Mouse (Mus musculus) midbrain, embryonic 11.5 days (tissue): ENCODE data around the gene Arl10. TPM values are rescaled to one million over a fixed set of nuclear protein-coding genes. Genes with fewer than 3 reads are reported as not detected.
A peak's percentile ranks its signal among the peaks of the same experiment; 100 is the strongest.

Experiments used
- ATAC-seq: fragments of 200-750 bp; cut with Nextera tagmentation; 2 replicates; pipeline ENCODE4 v1.8.0; 2017; ENCODE audit warnings: moderate TSS enrichment, moderate library complexity; ENCODE audit not compliant: low FRiP score
- DNase-seq: peaks from one replicate; pipeline ENCODE4 v3.0.0; 2015; ENCODE audit warnings: low spot score; ENCODE audit errors: missing footprints
- H3K27ac ChIP-seq: fragments of 300-500 bp; sonication (generic); 2 replicates; pipeline ENCODE4 v1.5.1; 2014; ENCODE audit warnings: low read depth, low read length
- H3K27me3 ChIP-seq: fragments of 300-500 bp; sonication (generic); 2 replicates; pipeline ENCODE4 v1.6.1; 2014; ENCODE audit warnings: mild to moderate bottlenecking, low read length, moderate library complexity, mixed read lengths; ENCODE audit not compliant: control insufficient read depth, insufficient read depth
- H3K36me3 ChIP-seq: fragments of 300-500 bp; sonication (generic); 2 replicates; pipeline ENCODE4 v1.6.1; 2014; ENCODE audit warnings: mild to moderate bottlenecking, low read length, moderate library complexity, mixed read lengths; ENCODE audit not compliant: control insufficient read depth, insufficient read depth
- H3K4me1 ChIP-seq: fragments of 300-500 bp; sonication (generic); 2 replicates; pipeline ENCODE4 v1.6.1; 2014; ENCODE audit warnings: low read length; ENCODE audit not compliant: control insufficient read depth, insufficient read depth
- H3K4me2 ChIP-seq: fragments of 300-500 bp; sonication (generic); 2 replicates; pipeline ENCODE4 v1.6.1; 2014; ENCODE audit warnings: mild to moderate bottlenecking, moderate library complexity
- H3K4me3 ChIP-seq: fragments of 300-500 bp; sonication (generic); 2 replicates; pipeline ENCODE4 v1.5.1; 2014; ENCODE audit warnings: low read depth, low read length
- H3K9ac ChIP-seq: fragments of 300-500 bp; sonication (generic); 2 replicates; pipeline ENCODE4 v1.6.1; 2014; ENCODE audit warnings: low read length
- H3K9me3 ChIP-seq: fragments of 300-500 bp; sonication (generic); 2 replicates; pipeline ENCODE4 v1.6.1; 2016; ENCODE audit warnings: low read length; ENCODE audit not compliant: control insufficient read depth
- WGBS: fragments of 180-500 bp; shearing (Covaris S2); extraction: QIAGEN DNeasy Blood & Tissue Kit; methylation state at CpG from one replicate; pipeline ENCODE4 v1.1.7; 2014; 5-methylcytosine and 5-hydroxymethylcytosine counted together
- polyA plus RNA-seq: library from polyadenylated mRNA; unstranded; fragments of >200 nt; fragmentation: Nextera tagmentation; extraction: Ambion mirVana; gene quantifications from 2 replicates; pipeline ENCODE4 v1.2.1, GENCODE M21; 2014

Arl10 gene
- polyA plus RNA-seq, 1 experiment from 2014 or later, result 29.7 TPM

DNA sequence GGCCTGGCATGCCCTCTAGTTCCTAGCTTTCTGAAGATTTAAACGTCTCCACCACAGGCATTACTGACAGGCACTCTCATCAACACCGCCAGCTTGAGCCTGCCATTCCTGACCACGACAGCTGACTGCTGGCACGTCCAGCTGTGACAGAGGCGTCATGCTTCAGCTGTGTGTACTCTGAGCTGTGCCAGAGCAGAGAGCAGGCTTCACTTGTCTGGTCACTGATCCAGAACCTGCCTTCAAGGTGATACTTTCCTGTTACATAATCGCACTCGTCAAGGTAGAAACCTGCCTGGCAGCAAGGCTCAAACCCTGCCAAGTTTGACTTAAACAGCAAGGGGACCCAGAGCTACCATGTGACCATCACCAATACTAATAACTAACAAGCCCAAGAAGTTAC lies 12.3 kb upstream of the Arl10 start:
- 85% methylated on average over 7 of the region's 7 CpGs for WGBS
- no peak overlapping the region for H3K4me3 ChIP-seq
- no peak overlapping the region for H3K27ac ChIP-seq
- ATAC-seq (no peak), DNase-seq (no peak)
- no peak overlapping the region for H3K9ac ChIP-seq
- peaks cover 10% of the 10 kb centered on the region for H3K4me1 ChIP-seq
- no peaks in the 10 kb centered on the region for H3K9me3 ChIP-seq
- H3K36me3 ChIP-seq, result peaks cover 24% of the 10 kb centered on the region
- no peaks in the 10 kb centered on the region for H3K27me3 ChIP-seq
- no peak overlapping the region for H3K4me2 ChIP-seq

GRCm38 (mm10) chr13:54564232-54565200 lies 10.3 kb upstream of the Arl10 start:
- ATAC-seq, result peak; percentile 80; the same call in 1 of the 2 replicates
- Histone ChIP-seq H3K36me3 (peaks cover 10% of the 10 kb centered on the region), H3K27ac (peak overlapping the region; percentile 53), H3K4me3 (peak overlapping the region; percentile 92), H3K9ac (peak overlapping the region; percentile 98), H3K27me3 (no peaks in the 10 kb centered on the region), H3K4me2 (peak overlapping the region; percentile 81), H3K9me3 (no peaks in the 10 kb centered on the region), H3K4me1 (peaks cover 10% of the 10 kb centered on the region)
- 14% methylated on average over 42 of the region's 45 CpGs for WGBS
- peak; percentile 93 for DNase-seq

DNA sequence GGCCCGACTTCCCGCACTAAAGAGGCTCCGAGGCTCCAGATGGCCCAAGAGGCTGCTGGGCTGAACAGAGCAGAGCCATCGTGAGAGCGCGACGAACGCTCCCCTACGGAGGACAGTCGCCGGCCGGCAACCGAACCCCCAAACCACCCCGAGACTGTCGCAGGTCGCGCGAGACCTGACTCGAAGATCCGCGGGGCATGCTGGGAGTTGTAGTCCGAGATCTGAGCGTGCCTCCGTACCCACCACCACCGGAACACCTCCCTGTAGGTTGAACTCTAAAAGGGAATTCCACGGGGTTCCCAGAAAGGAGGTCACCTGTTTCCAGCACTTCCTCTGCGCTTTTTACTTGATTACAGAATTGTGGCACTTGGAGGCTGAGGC lies 9.6 kb upstream of the Arl10 start, which contains the start of gene 4833439L19Rik:
Gene 4833439L19Rik (minus strand): TSS at position 235 of the 381 bp plus-strand sequence.
- Histone ChIP-seq H3K27ac (peak within 1 kb of the TSS; percentile 53), H3K4me1 (peaks cover 10% of the 10 kb centered on the region), H3K4me2 (peak within 1 kb of the TSS; percentile 81), H3K27me3 (no peaks in the 10 kb centered on the region), H3K4me3 (peak within 1 kb of the TSS; percentile 92), H3K9me3 (no peaks in the 10 kb centered on the region), H3K9ac (peak within 1 kb of the TSS; percentile 98), H3K36me3 (peaks cover 3% of the 10 kb centered on the region)
- ATAC-seq (peak; percentile 95), DNase-seq (peak; percentile 99)
- WGBS, result under 1% methylated on average over 24 of the region's 27 CpGs

GRCm38 (mm10) chr13:54565594-54566345 lies 9.0 kb upstream of the Arl10 start:
- Histone ChIP-seq H3K9me3 (no peaks in the 10 kb centered on the region), H3K9ac (peak overlapping the region; percentile 98; the same call in 1 of the 2 replicates), H3K4me1 (peaks cover 10% of the 10 kb centered on the region), H3K4me3 (peak overlapping the region; percentile 92), H3K27me3 (no peaks in the 10 kb centered on the region), H3K27ac (no peak overlapping the region), H3K36me3 (peaks cover 3% of the 10 kb centered on the region), H3K4me2 (peak overlapping the region; percentile 52)
- peak; percentile 70; the same call in 1 of the 2 replicates for ATAC-seq
- peak; percentile 78 for DNase-seq
- 38% methylated on average over 8 of the region's 8 CpGs for whole genome bisulfite sequencing

- no peak overlapping the region for H3K4me3 ChIP-seq
- no peak for DNase-seq
- no peak overlapping the region for H3K9ac ChIP-seq
- peaks cover 10% of the 10 kb centered on the region for H3K4me1 ChIP-seq
- H3K4me2 ChIP-seq, result no peak overlapping the region
- no peak for ATAC-seq
- no peaks in the 10 kb centered on the region for H3K27me3 ChIP-seq
- WGBS, result 48% methylated on average over 5 of the region's 5 CpGs
- no peak overlapping the region for H3K27ac ChIP-seq
- no peaks in the 10 kb centered on the region for H3K36me3 ChIP-seq
- H3K9me3 ChIP-seq, result no peaks in the 10 kb centered on the region
Measured at GRCm38 (mm10) chr13:54568380-54568779, 6.4 kb upstream of the Arl10 start.

- Histone ChIP-seq H3K27me3 (no peaks in the 10 kb centered on the region), H3K36me3 (no peaks in the 10 kb centered on the region), H3K4me2 (no peak overlapping the region), H3K4me1 (peaks cover 5% of the 10 kb centered on the region), H3K9ac (no peak overlapping the region), H3K27ac (no peak overlapping the region), H3K9me3 (no peaks in the 10 kb centered on the region), H3K4me3 (no peak overlapping the region)
- ATAC-seq (no peak), DNase-seq (no peak)
- WGBS, result 50% methylated on average over 1 of the region's 1 CpGs
Measured at GRCm38 (mm10) chr13:54569282-54569681, 5.5 kb upstream of the Arl10 start.

DNA sequence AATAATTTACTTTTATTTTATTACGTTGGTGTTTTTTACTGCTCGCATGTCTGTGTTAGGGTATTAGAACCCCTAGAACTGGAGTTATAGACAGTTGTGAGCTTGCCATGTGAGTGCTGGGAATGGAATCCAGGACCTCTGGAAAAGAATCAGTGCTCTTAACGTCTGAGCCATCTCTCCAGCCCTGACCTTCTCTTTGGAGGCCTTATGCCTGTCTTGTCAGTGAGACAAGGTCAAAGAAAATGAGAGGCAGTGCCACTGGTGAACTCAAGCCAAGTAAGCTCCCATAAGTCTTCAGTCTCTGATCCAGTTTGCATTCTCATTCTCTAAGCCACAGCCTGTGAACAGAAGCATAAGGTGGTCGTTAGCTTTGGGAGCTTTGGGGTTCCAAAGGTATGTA lies 4.1 kb upstream of the Arl10 start:
- Histone ChIP-seq H3K36me3 (no peaks in the 10 kb centered on the region), H3K9ac (no peak overlapping the region), H3K4me3 (no peak overlapping the region), H3K4me2 (no peak overlapping the region), H3K4me1 (peaks cover 5% of the 10 kb centered on the region), H3K9me3 (no peaks in the 10 kb centered on the region), H3K27me3 (no peaks in the 10 kb centered on the region), H3K27ac (no peak overlapping the region)
- WGBS, result 75% methylated on average over 4 of the region's 4 CpGs
- DNase-seq (no peak), ATAC-seq (no peak)

GRCm38 (mm10) chr13:54571637-54572036 lies 3.2 kb upstream of the Arl10 start:
- no peak for DNase-seq
- 31% methylated on average over 2 of the region's 2 CpGs for WGBS
- no peak for ATAC-seq

DNA sequence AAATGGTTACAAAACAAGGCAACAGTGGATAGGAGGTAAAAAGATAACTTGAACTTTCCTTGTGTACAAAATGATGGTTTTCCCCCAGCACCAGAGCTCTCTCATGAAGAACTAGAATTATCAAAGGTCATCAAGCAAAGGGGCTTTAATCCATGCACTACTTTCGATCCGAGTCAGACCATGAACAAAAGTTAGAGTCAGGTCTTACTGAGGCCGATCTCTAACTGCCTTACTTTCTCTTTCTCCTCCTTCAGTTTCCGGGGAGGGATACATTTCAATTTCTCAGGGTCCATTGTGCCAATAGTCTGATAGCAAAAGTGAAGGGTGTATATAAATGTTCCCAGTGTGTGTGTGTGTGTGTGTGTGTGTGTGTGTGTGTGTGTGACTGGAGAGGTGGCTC lies 2.2 kb upstream of the Arl10 start:
- H3K4me2 ChIP-seq, result no peak overlapping the region
- no peaks in the 10 kb centered on the region for H3K27me3 ChIP-seq
- H3K9me3 ChIP-seq, result no peaks in the 10 kb centered on the region
- peaks cover 8% of the 10 kb centered on the region for H3K4me1 ChIP-seq
- H3K9ac ChIP-seq, result no peak overlapping the region
- H3K27ac ChIP-seq, result no peak overlapping the region
- no peak overlapping the region for H3K4me3 ChIP-seq
- DNase-seq, result no peak
- H3K36me3 ChIP-seq, result peaks cover 4% of the 10 kb centered on the region; the same call in 1 of the 2 replicates
- 73% methylated on average over 4 of the region's 4 CpGs for WGBS
- ATAC-seq, result no peak

More at GRCm38 (mm10) chr13:54571637-54572036, 3.2 kb upstream of the Arl10 start:
- no peak overlapping the region for H3K4me2 ChIP-seq
- no peaks in the 10 kb centered on the region for H3K36me3 ChIP-seq
- H3K9me3 ChIP-seq, result no peaks in the 10 kb centered on the region
- peaks cover 8% of the 10 kb centered on the region for H3K4me1 ChIP-seq
- no peaks in the 10 kb centered on the region for H3K27me3 ChIP-seq
- no peak overlapping the region for H3K27ac ChIP-seq
- H3K9ac ChIP-seq, result no peak overlapping the region
- H3K4me3 ChIP-seq, result no peak overlapping the region
